Mouse (Mus musculus): ENCODE measurements around the gene Fgf4.

Gene Fgf4

DNA sequence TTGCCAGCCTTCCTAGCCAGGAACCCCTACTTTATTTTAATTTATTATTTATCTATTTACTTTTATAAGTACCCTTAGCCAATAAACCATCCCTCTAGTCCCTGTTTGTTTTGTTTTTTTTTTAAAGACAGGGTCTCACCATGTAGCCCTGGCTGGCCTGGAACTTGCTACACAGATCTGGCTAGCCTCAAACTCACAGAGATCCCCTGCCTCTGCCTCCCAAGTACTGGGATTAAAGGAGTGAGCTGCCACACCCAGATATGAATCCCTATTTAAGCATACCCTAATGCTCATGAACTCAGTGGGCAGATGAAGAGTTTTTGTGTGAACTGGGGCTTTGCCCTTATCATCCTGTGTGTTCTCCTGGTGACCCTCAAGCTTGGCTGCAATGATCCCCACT lies at the start of gene Fgf4:
TSS of gene Fgf4 (plus strand) at position 301 of the 400 bp plus-strand sequence.
- DNase-seq (ENCODE audit: low spot score) = no peak

DNA sequence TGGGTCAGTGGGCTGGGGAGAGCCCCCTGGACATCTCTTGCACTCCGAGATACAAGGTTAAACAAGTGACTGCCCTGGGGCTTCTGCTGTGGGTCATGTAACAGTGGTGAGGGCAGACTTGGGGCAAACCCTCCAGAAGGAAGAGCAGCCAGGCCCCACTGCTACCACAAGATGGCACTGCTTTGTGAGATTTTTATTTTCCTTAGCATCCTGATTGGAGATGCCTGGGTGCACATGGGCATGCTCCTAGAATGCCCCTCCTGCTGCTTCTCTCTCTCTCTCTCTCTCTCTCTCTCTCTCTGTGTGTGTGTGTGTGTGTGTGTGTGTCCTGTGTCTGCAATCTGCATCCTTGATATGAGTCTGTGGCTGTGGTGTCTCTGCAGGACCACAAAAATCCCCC lies 48.7 kb upstream of the Fgf4 start:
- no peak for DNase-seq (ENCODE audit: low spot score)

DNA sequence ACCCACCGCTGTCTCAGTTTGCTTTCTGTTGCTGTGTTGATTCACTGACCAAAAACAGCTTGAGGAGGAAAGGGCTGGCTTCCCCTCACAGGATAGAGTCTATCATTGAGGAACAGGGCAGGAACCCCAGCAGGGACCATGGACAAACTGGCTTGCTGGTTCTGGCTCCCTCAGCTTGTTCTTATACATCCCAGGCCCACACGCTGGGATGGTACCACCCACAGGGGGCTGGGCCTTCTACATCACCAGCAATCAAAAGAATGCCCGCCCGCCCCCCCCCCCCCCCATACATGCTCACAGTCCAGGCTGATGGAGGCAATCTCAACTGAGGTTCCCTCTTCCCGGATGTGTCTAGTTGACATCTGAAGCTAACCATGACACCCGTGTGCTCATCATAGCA lies 40.1 kb upstream of the Fgf4 start:
- DNase-seq (ENCODE audit: low spot score) = no peak

- DNase-seq (ENCODE audit: low spot score) = no peak
These were observed 39.1 kb upstream of the Fgf4 start for GRCm38 (mm10) chr7:144807976-144808577.

DNA sequence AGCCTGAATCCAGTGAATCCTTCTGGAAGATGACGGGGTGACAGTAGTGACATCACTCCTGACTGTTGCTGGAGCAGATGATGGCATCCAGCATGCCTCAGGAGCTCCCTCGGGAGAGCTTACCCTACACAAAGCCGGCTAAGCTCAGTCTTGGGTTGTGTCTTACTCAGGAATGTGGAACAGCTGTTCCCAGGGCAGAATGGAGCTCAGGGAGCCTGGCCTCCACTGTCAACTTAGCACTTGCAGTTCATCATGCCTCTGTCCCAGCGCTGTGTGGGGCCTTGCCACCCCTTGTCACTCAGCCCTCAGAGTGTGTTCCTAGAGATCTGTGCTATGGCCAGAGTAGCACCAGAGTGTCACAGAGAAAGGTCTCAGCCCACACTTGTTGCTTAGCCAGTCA lies 35.6 kb upstream of the Fgf4 start:
- DNase-seq (ENCODE audit: low spot score) = no peak

GRCm38 (mm10) chr7:144821901-144822300 lies 25.3 kb upstream of the Fgf4 start:
- no peak for DNase-seq (ENCODE audit: low spot score)

GRCm38 (mm10) chr7:144823988-144824387 lies 23.2 kb upstream of the Fgf4 start:
- no peak for DNase-seq (ENCODE audit: low spot score)

DNA sequence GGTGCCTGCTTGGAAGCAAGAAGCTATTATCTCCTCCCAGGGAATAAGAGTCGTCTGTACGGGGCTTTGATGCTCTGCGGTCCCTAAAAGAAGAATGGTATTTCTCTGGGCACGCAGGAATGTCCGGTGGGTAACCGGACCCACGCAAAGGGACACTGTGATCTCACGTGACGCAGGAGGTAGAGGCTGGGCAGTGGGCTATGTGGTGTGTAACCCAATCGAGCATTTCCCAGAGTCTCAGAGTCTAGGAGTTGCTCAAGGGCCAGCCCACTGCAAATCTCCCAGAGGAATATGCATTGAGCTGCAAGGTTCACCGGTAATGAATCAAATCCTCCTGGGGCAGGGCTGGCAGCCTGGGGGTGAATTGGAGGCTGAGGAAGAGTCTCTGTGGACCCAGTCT lies 18.8 kb upstream of the Fgf4 start:
- no peak for DNase-seq (ENCODE audit: low spot score)

GRCm38 (mm10) chr7:144837891-144838488 lies 9.2 kb upstream of the Fgf4 start, which contains the start of gene Fgf3:
TSS of gene Fgf3 (plus strand) at chr7:144838083.
- DNase-seq (ENCODE audit: low spot score) = no peak

DNA sequence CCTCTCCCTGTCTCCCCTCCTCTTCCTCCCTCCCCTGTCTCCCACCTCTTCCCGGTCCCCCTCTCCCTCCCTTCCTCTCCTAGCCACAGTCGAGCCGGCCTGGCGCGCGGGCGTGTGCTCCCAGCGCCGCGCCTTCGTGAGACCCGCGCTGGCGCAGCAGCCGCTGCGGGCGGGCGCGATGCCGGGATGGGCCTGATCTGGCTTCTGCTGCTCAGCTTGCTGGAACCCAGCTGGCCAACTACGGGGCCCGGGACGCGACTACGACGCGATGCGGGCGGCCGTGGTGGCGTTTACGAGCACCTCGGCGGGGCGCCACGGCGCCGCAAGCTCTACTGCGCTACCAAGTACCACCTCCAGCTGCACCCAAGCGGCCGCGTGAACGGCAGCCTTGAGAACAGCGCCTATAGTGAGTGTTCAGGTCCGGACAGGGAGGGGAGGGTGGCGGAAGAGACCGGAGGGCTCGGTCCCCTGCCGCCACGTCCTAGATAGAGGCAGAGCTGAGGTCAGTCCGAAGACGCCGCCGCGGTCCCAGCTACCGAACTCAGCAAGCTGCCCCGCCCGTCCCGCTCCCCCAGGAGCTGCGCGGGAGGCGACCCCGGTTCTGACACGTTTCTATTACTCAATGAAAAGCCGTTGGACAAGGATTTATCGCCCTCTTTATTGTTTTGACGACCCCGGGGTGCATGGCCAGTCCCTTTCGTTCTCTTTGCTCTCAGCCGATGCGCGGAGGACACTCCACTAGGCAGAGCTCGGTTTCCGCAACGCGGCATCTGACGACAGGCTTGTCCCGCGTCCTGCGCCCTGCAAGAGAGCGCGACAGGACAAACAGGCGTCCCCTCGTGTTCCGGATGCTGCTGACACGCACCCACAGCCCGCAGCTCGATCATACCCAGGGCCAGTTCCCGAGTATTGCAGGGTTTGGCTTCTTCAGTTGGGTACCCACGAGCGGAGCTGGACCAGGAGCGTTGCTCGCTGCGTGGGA lies 8.4 kb upstream of the Fgf4 start:
- DNase-seq (ENCODE audit: low spot score) = no peak

DNA sequence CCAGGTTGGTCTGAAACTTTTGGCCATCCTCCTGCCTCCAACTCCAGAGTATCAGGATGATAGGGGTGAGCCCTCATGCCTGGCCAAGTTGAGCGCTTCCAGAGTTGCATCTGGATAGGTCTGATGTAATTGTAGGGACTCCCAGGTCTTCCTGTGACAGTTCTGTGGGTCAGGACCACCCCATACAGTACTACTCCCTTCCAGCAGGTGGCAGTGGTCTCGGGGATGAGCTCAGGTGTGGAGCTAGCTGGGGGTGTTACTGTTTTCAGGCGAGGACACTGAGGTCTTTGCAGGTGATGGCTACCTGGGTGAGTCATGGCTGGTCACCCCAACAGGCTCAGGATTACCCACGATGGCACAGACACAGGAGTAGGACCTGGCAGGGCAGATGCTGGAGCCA lies 1.0 kb upstream of the Fgf4 start:
- peak; percentile 29 for DNase-seq (ENCODE audit: low spot score)

- no peak for DNase-seq (ENCODE audit: low spot score)
These were observed 4.2 kb downstream of the Fgf4 start for GRCm38 (mm10) chr7:144851321-144851720.

GRCm38 (mm10) chr7:144854966-144855365 lies 7.8 kb downstream of the Fgf4 start:
- no peak for DNase-seq (ENCODE audit: low spot score)

GRCm38 (mm10) chr7:144857158-144857557 lies 10.0 kb downstream of the Fgf4 start:
- no peak for DNase-seq (ENCODE audit: low spot score)

GRCm38 (mm10) chr7:144857826-144858342 lies 10.7 kb downstream of the Fgf4 start:
- DNase-seq (ENCODE audit: low spot score) = no peak

DNA sequence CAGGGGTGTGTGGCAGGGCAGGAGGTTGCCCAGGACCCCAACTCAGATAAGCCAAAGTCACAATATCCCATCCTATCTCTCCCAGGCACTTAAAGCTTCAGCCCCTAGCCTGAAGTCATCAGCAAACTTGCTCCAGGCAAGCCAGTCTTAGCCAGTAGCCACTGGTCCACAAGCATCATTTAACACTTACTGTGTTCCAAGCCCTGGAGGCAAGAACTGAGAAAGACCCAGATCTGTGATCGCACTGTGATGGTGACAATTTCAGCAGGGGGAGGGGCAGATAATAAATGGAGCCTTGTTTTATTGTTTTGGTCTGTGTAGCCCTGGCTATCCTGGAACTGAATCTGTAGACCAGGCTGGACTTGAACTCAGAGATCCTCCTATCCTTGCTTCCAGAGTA lies 11.5 kb downstream of the Fgf4 start:
- DNase-seq (ENCODE audit: low spot score) = no peak

DNA sequence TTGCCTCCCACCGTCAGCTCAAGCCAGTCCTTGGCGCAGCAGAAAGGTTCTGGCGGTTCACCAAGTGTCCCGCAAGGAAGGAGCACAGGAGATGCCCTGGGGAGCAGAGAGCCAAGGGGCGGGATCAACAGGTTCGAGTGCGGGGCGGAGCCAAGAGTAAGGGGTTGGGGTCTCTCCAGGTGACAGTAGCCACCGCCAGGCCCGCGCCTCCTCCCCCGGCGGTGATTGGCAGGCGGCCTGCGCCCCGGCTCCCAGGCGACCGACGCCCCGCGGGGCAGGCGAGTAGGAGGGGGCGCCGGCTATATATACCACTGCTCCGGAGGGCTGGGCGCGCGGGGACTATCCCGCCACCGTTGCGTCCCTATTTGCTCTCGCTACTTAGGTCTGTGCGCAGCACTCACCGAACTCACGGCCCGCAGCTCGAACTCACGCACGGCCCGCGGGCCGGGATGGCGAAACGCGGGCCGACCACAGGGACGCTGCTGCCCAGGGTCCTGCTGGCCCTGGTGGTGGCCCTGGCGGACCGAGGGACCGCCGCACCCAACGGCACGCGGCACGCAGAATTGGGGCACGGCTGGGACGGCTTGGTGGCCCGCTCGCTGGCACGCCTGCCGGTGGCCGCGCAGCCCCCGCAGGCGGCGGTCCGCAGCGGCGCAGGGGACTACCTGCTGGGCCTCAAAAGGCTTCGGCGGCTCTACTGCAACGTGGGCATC lies 14.0 kb downstream of the Fgf4 start:
- no peak for DNase-seq (ENCODE audit: low spot score)

- no peak for DNase-seq (ENCODE audit: low spot score)
These were observed 14.6 kb downstream of the Fgf4 start for GRCm38 (mm10) chr7:144861769-144862070.

GRCm38 (mm10) chr7:144862126-144862525 lies 15.0 kb downstream of the Fgf4 start:
- DNase-seq (ENCODE audit: low spot score) = no peak

DNA sequence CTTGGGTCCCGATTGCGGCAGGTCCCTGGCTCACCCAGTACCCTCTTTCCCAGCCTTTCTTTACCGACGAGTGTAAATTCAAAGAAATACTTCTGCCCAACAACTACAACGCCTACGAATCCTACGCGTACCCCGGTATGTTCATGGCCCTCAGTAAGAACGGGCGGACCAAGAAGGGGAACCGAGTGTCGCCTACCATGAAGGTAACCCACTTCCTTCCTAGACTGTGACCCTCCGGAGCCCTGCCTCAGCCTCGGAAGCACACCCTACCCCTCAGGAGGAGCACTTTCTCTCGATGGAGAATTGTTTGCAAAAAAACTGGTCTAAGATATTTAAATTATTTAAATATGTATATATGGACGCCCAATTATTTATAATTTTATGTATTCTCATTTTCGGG lies 15.5 kb downstream of the Fgf4 start:
- no peak for DNase-seq (ENCODE audit: low spot score)

GRCm38 (mm10) chr7:144863196-144863595 lies 16.0 kb downstream of the Fgf4 start:
- DNase-seq (ENCODE audit: low spot score) = no peak

DNA sequence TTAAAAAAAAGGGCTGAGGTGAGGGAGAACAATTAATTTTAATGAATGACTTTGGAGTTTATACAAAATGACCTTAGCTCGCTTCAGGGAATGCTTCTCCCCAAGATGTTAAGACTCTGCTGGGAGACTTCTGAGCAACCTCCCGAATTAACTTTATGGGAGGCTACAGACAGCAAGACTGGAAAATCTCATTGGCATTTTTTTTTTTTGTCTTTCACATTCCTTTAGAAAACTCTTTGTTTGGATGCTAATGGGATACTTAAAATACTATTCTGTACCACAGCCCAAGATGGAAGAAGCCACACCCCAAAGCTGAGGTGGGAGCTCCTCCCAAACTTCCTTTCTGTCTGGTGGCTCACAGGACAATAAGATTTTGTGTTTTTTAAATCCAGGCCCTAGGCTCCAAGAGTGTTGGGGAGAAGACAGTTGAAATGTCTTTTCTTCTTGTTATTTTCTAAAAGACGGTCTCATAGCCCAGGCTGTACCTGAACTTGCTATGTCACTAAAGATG lies 17.0 kb downstream of the Fgf4 start:
- DNase-seq (ENCODE audit: low spot score) = no peak
